8 mouse cellular contexts compared by ENCODE assay signal in the genomic region with DNA sequence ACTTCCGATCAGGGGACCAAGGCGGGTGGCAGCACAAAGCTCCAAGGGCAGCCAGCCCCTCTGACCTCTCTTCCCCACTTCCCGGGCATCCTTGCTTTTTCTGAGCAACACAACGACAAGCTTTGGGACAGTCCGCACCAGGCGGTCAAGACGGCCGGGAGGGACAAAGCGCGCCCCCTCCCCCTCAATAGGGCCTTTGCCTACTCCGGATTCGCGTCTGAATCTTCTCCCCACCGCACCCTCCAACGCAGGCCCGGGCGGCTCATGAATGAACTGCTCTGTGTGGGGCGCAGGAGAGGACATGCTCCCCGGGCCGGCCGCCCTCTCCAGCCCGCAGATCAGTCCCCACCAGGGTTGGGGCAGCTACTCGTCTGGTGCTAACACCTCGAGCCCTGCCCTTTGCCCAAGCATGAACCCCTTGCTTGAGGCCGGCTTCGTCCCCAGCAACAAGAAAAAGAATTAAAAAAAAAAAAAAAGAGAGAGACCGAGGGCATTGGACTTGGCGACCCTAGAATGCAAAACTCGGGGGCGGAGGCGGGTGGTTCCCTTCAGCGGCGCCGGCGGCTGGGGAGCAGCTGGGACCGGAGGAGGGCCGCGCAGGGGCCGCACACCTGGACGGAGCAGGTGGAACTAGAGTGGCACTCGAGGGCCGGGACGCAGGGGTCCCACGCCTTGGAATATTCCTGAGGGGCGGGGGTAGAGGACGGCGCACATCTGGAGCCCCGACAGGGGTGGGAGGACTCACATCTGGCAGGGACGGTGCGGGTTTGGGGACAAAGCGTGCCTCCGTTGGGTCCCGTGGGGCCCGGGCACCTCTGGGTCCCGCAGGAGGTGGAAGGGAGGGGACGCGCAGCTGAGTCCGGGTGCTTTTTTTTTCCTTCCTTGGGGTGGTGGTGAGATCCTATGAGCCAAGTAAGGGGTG. TPM values are rescaled to one million over a fixed set of nuclear protein-coding genes. Genes with fewer than 3 reads are reported as not detected.
A peak's percentile ranks its signal among the peaks of the same experiment; 100 is the strongest.
DNase-seq lines count a peak whose midpoint lies in the region; ATAC-seq lines count a peak whose summit lies in the region.
"Had no signal": no experiment of that assay in that cellular context is flagged by ENCODE, and none has a peak within 500 bp of the region (broad histone marks: within the 10 kb centered on the region; RNA-seq: fewer than 3 reads in every experiment).

No protein-coding gene starts in this region.

- H3K36me3 ChIP-seq in heart, embryonic 12.5 days, result no peaks in the 10 kb centered on the region

- no peaks in the 10 kb centered on the region for H3K27me3 ChIP-seq in heart, embryonic 12.5 days (replicated peaks)

- under 1% methylated on average over 58 of the region's 58 CpGs for WGBS in heart, embryonic 12.5 days

- H3K4me2 ChIP-seq in heart, embryonic 12.5 days, result peak overlapping the region; percentile 93

- H3K4me3 ChIP-seq in heart, embryonic 12.5 days, result peak overlapping the region; percentile 90

- H3K9ac ChIP-seq in heart, embryonic 12.5 days, result peak overlapping the region; percentile 96

- peaks cover 35% of the 10 kb centered on the region for H3K4me1 ChIP-seq in heart, embryonic 12.5 days (replicated peaks)

- peak; percentile 65 for DNase-seq in R1 (ENCODE audit: low read depth, low spot score)
- DNase-seq in embryo, embryonic 9.5 days (ENCODE audit: extremely low spot score), result peak; percentile 71
- DNase-seq in kidney, postnatal 14 days, result peak; percentile 55
- peak; percentile 67 for DNase-seq in lung, postnatal 10 days
- peak; percentile 44 for DNase-seq in right cerebral cortex, adult 2 months (ENCODE audit: low spot score in 2 of 2)

- peak; percentile 38 for ATAC-seq in CD4-positive, CD25-positive, alpha-beta regulatory T cell, adult 4 months
- ATAC-seq in heart, embryonic 12.5 days (ENCODE audit: insufficient number of reproducible peaks, low FRiP score), result peak; percentile 68

- no peaks in the 10 kb centered on the region for H3K9me3 ChIP-seq in heart, embryonic 12.5 days (replicated peaks)

- H3K27ac ChIP-seq in heart, embryonic 12.5 days (ENCODE audit: poor library complexity, severe bottlenecking), result peak overlapping the region; percentile 49; the same call in 1 of the 2 replicates

RNA-seq across cellular contexts. Expression of gene Mrpl14, which starts 0.7 kb away (rescaled TPM):
- polyA plus RNA-seq in CD4-positive, CD25-positive, alpha-beta regulatory T cell, adult 4 months (2017; shearing (Covaris generic)), result 10 to 100 TPM; 91.5 to 92.9 TPM
- polyA plus RNA-seq in heart, embryonic 12.5 days (2016; fragmentation: Nextera tagmentation; extraction: Ambion mirVana), result 128 and 129 TPM in 2 replicates

RNA-seq across cellular contexts. Expression of gene Tmem63b, which starts 1.3 kb away (rescaled TPM):
- 1 to 10 TPM; 3.8 to 4.8 TPM for polyA plus RNA-seq in CD4-positive, CD25-positive, alpha-beta regulatory T cell, adult 4 months (2017; shearing (Covaris generic))
- 41.2 and 41.4 TPM in 2 replicates for polyA plus RNA-seq in heart, embryonic 12.5 days (2016; fragmentation: Nextera tagmentation; extraction: Ambion mirVana)

RNA-seq across cellular contexts. Expression of gene Capn11, which starts 26.3 kb away (rescaled TPM):
- polyA plus RNA-seq in CD4-positive, CD25-positive, alpha-beta regulatory T cell, adult 4 months (2017; shearing (Covaris generic)), result 1 to 10 TPM; 1.9 to 2.4 TPM
- 0.46 and 0.56 TPM in 2 replicates for polyA plus RNA-seq in heart, embryonic 12.5 days (2016; fragmentation: Nextera tagmentation; extraction: Ambion mirVana)

RNA-seq across cellular contexts. Expression of gene 1600014C23Rik, which starts 48.2 kb away (rescaled TPM):
- not detected for polyA plus RNA-seq in CD4-positive, CD25-positive, alpha-beta regulatory T cell, adult 4 months (2017; shearing (Covaris generic))
- polyA plus RNA-seq in heart, embryonic 12.5 days (2016; fragmentation: Nextera tagmentation; extraction: Ambion mirVana), result 0.61 TPM in 1 of 2 replicates, not detected in the other
- polyA plus RNA-seq: large intestine, adult 2 months had no signal

Comparison
In these comparisons a context has a peak if more than half of its experiments do, and no peak if none do; other contexts are left out.
1. Peak in every context shown above with its lines: DNase-seq, ATAC-seq, H3K4me3 ChIP-seq and H3K27ac ChIP-seq.